Mouse (Mus musculus) liver, embryonic 14.5 days (tissue): ENCODE measurements around the gene Zfr2. TPM values are rescaled to one million over a fixed set of nuclear protein-coding genes. Genes with fewer than 3 reads are reported as not detected.

Source experiments
- ATAC-seq: fragments of 200-750 bp; cut with Nextera tagmentation; 2 replicates; pipeline ENCODE4 v1.8.0; 2017; ENCODE audit warnings: moderate number of reproducible peaks, mild to moderate bottlenecking, moderate library complexity; ENCODE audit not compliant: insufficient read depth
- DNase-seq, 3 experiments: peaks; one replicate each; pipeline ENCODE4 v3.0.0-alpha.2; 2012 to 2013; ENCODE audit warnings: low read depth in 3 of 3, low spot score in 3 of 3
- H3K27ac ChIP-seq: fragments of 300-500 bp; sonication (generic); 2 replicates; pipeline ENCODE4 v1.5.1; 2014; ENCODE audit warnings: moderate library complexity, mild to moderate bottlenecking, control low read depth, inconsistent platforms
- H3K27me3 ChIP-seq: fragments of 300-500 bp; sonication (generic); 2 replicates; pipeline ENCODE4 v1.6.1; 2014; ENCODE audit warnings: mild to moderate bottlenecking, low read length, moderate library complexity; ENCODE audit not compliant: control insufficient read depth, insufficient read depth
- H3K36me3 ChIP-seq: fragments of 300-500 bp; sonication (generic); replicated peaks from 2 replicates; pipeline ENCODE4 v1.6.1; 2014; ENCODE audit warnings: low read depth; ENCODE audit not compliant: control insufficient read depth, insufficient read depth
- H3K4me1 ChIP-seq, 2 experiments: fragments of 200-500 bp in 1 of 2; fragments of 300-500 bp in 1 of 2; sonication (generic) in 1 of 2; replicated peaks; 2 replicates each; pipeline ENCODE4 v1.6.1; 2012 to 2014; ENCODE audit warnings: antibody characterized with exemption in 1 of 2, inconsistent platforms in 1 of 2, low read length in 1 of 2; ENCODE audit not compliant: control insufficient read depth in 2 of 2, insufficient read depth in 2 of 2
- H3K4me2 ChIP-seq: fragments of 300-500 bp; sonication (generic); 2 replicates; pipeline ENCODE4 v1.6.1; 2014; ENCODE audit warnings: low read depth, mild to moderate bottlenecking, control low read depth, moderate library complexity
- H3K4me3 ChIP-seq, 2 experiments: fragments of 200-500 bp in 1 of 2; fragments of 300-500 bp in 1 of 2; sonication (generic) in 1 of 2; 2 replicates each; pipeline ENCODE4 v1.5.1; 2012 to 2014; ENCODE audit warnings: low read depth in 2 of 2, low read length in 2 of 2, mild to moderate bottlenecking in 2 of 2, control low read depth in 1 of 2, inconsistent platforms in 1 of 2, moderate library complexity in 1 of 2; ENCODE audit not compliant: insufficient read depth in 1 of 2
- H3K9ac ChIP-seq: fragments of 300-500 bp; sonication (generic); replicated peaks from 2 replicates; pipeline ENCODE4 v1.6.1; 2014; ENCODE audit warnings: mild to moderate bottlenecking, control low read depth, moderate library complexity
- H3K9me3 ChIP-seq: fragments of 300-500 bp; sonication (generic); 2 replicates; pipeline ENCODE4 v1.6.1; 2016; ENCODE audit warnings: low read length, mixed read lengths; ENCODE audit not compliant: control insufficient read depth
- CTCF ChIP-seq: IDR thresholded peaks from 2 replicates; pipeline ENCODE4 v1.5.1; 2016; ENCODE audit warnings: antibody characterized with exemption, low read depth, control low read depth
- EP300 ChIP-seq: IDR thresholded peaks from 2 replicates; pipeline ENCODE4 v1.6.1; 2016; ENCODE audit warnings: antibody characterized with exemption, low read depth
- WGBS: fragments of 180-500 bp; shearing (Covaris S2); extraction: QIAGEN DNeasy Blood & Tissue Kit; methylation state at CpG from one replicate; pipeline ENCODE4 v1.1.7; 2014; ENCODE audit not compliant: insufficient replicate concordance; 5-methylcytosine and 5-hydroxymethylcytosine counted together
- microRNA-seq: library from miRNA; unstranded; fragments of <30 nt; microRNA quantifications from one replicate; pipeline ENCODE4, GENCODE M21; 2016
- polyA plus RNA-seq, 2 experiments: library from polyadenylated mRNA; depleted of rRNA in 1 of 2; stranded (reverse) in 1 of 2; unstranded in 1 of 2; fragments of >200 nt; fragmentation: Nextera tagmentation in 1 of 2; extraction: Ambion mirVana in 1 of 2; gene quantifications; 2 replicates each; pipeline versions ENCODE4 v1.2.1 to v1.2.3; 2012 to 2014

Zfr2 gene
- polyA plus RNA-seq, 2 experiments: 0.38 to 0.46 TPM

DNA sequence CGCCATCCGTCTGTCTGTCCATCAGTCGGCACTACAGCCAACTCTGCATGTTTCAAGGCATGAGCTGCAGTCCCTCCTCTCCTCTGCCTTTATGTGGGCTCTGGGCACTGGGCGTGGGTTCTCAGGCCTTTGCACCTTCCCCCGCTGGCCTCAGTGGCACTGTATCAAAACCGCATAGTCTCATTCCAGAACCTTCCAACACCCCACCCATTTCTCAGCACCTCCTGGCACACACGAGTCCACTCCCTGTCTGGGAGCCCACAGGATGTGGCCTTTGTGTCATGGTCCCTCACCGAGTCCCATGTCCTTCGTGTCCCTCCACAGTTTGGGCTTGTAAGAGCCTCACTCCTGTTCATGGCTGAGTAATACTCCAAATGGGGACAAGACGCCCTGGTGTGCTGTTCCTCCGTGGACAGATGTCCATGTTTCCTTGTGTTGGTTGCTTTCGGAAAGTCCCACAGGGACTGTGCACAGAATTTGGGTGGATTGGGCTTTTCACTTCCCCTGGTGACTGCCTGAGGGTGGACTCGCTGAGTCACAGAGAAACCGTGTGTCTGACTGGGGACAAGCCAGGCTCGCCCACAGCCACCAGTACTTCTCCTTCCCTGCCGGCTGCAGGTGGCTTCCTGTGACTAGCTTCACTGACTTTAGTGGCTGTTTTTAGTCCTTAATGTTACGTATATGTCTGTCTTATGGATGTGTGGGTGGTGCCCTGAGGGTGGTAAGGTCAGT, 65.6 kb downstream of the Zfr2 start:
- H3K27me3 ChIP-seq: no peaks in the 10 kb centered on the region
- no peak for ATAC-seq
- no peak overlapping the region for H3K9ac ChIP-seq
- H3K4me2 ChIP-seq: no peak overlapping the region
- no peak overlapping the region for H3K4me3 ChIP-seq
- H3K27ac ChIP-seq: no peak overlapping the region; the same call in none of the 2 replicates
- H3K9me3 ChIP-seq: no peaks in the 10 kb centered on the region
- H3K36me3 ChIP-seq: no peaks in the 10 kb centered on the region
- DNase-seq: no peak
- TF ChIP-seq EP300 (no peak), CTCF (no peak)
- peaks cover 25 to 58% of the 10 kb centered on the region in 2 experiments for H3K4me1 ChIP-seq
- 63% methylated on average over 17 of the region's 17 CpGs for WGBS

DNA sequence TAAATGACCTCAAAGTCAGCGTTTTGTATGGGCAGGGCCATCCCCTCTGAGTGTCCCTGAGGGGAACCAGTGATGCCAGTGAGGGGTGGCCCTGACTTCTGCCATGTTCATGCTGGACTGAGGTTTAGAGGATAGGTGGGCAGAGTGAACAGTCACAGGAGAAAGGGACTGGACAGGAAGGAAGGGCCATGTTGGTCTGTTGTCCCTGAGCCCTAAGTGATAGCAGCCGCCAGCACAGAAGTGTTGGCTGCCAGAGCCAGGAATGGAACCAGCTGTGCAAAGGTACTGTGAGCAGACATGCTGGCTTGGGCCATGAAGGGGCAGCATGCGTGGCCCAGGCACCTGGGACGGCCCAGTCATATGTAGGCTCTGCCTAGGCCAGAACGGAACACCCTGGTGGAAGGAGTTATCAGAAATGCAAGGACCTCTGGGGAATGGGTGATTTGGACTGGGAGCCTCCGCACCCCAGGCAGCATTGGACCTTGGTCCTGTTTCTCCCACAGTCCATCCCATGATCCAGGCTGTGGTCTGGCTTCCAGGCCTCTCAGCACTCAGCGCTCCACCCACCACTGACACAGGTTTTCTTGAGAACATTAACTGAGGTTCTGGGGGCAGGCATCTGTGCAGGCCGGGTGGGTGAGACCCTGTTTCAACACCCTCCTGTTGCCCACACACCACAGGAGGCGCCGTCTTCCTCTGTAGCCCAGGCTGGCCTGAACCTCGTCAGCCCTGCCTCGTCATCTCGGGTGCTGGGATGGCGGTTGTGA, 66.8 kb downstream of the Zfr2 start:
- Histone ChIP-seq H3K4me2 (no peak overlapping the region; the same call in 1 of the 2 replicates), H3K27ac (peak overlapping the region; percentile 4), H3K9me3 (no peaks in the 10 kb centered on the region), H3K4me3 (no peak overlapping the region), H3K36me3 (no peaks in the 10 kb centered on the region), H3K27me3 (no peaks in the 10 kb centered on the region), H3K9ac (no peak overlapping the region), H3K4me1 (peaks cover 19 to 54% of the 10 kb centered on the region in 2 experiments)
- 0 out of 2 replicates have a peak, but pooled peaks have one; percentile 2 for ATAC-seq
- no peak for DNase-seq
- TF ChIP-seq CTCF: peak; percentile 11; the same call in 1 of the 2 replicates
- no peak for TF ChIP-seq EP300
- 61% methylated on average over 14 of the region's 14 CpGs for WGBS

DNA sequence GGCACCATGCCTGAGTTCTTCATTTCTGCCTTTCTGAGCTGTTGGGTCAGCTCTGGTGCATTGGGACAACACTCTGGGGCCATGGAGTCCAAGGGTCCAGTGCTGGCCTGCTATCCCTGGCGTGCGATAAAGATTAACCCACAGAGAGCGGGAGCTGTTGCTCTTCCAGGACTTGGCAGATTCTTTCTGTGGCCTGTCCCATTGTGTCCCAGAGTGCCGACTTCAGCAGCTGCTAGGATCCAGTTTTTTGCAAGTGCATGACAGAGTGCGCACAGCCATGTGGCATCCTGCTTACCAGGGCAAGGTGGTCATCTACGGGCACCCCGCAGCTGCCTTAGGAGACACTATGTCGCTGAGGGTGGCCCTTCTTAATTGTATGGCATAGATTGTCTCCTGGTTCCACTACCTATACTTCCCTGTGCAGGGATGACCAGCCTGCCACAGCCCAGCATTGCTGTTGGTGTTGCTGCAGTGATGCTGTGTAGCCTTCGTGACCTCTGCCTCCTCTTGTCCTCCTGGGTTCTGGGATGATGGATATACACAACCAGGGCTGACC, 67.5 kb downstream of the Zfr2 start:
- no peak overlapping the region for H3K4me3 ChIP-seq
- WGBS: 76% methylated on average over 9 of the region's 9 CpGs
- H3K4me1 ChIP-seq: peaks cover 19 to 50% of the 10 kb centered on the region in 2 experiments

DNA sequence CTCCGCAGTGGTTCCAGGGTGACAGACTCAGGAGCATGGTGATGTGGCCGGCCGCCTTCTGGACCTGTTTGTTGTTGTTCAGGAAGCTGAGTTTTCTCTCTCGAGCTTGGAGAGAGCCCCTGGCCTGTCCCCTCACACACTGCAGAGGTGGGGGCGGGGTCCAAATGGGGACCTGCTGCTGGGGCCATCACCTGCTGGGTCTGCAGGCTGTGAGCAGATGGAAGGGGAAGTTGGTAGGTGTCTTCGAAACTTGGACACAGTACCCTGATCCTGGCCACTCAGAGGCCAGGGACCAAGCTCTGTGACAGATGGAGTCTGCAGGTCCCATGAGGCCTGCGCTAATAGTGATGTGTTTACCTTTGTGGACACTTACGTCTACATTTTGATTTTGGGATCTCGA, 68.4 kb downstream of the Zfr2 start:
- H3K9ac ChIP-seq: no peak overlapping the region
- DNase-seq (no peak), ATAC-seq (no peak)
- H3K27me3 ChIP-seq: no peaks in the 10 kb centered on the region
- 74% methylated on average over 9 of the region's 9 CpGs for WGBS
- no peak overlapping the region for H3K4me3 ChIP-seq
- no peak overlapping the region for H3K4me2 ChIP-seq
- TF ChIP-seq EP300 (no peak), CTCF (no peak)
- peaks cover 19 to 49% of the 10 kb centered on the region in 2 experiments for H3K4me1 ChIP-seq
- no peaks in the 10 kb centered on the region for H3K9me3 ChIP-seq
- H3K36me3 ChIP-seq: no peaks in the 10 kb centered on the region
- H3K27ac ChIP-seq: no peak overlapping the region

More for the DNA sequence above, 67.5 kb downstream of the Zfr2 start:
- DNase-seq: no peak
- peak; percentile 22; the same call in 1 of the 2 replicates for ATAC-seq
- H3K9me3 ChIP-seq: no peaks in the 10 kb centered on the region
- H3K9ac ChIP-seq: no peak overlapping the region; the same call in 1 of the 2 replicates
- no peaks in the 10 kb centered on the region for H3K27me3 ChIP-seq
- TF ChIP-seq EP300 (no peak), CTCF (no peak)
- H3K4me2 ChIP-seq: peak overlapping the region; percentile 28; the same call in 1 of the 2 replicates
- H3K36me3 ChIP-seq: no peaks in the 10 kb centered on the region
- peak overlapping the region; percentile 4 for H3K27ac ChIP-seq

Small RNAs within 50 kb of the gene (microRNA-seq; reads per million reads assigned to microRNA genes)
- 8.5 reads per million, percentile 17 among the genes with 10 or more reads in this experiment for gene Mir3057

Other genes with a start within 250 kb of the Zfr2 start
Only the 30 nearest of the 32 such genes appear.
- 0.19 and 0.25 TPM in 2 replicates for gene Gng7, start 218.2 kb upstream of the Zfr2 start, polyA plus RNA-seq (2012; rRNA removed)
- 0.23 and 0.33 TPM in 2 replicates for gene Gng7, start 218.2 kb upstream of the Zfr2 start, polyA plus RNA-seq (2014; fragmentation: Nextera tagmentation; extraction: Ambion mirVana)
- gene Diras1, start 207.5 kb upstream of the Zfr2 start, polyA plus RNA-seq (2012; rRNA removed): 0.05 TPM in 1 of 2 replicates, not detected in the other
- gene Diras1, start 207.5 kb upstream of the Zfr2 start, polyA plus RNA-seq (2014; fragmentation: Nextera tagmentation; extraction: Ambion mirVana): not detected in 2 replicates
- 4.2 and 4.4 TPM in 2 replicates for gene Slc39a3, start 195.7 kb upstream of the Zfr2 start, polyA plus RNA-seq (2012; rRNA removed)
- 2.7 and 3.2 TPM in 2 replicates for gene Slc39a3, start 195.7 kb upstream of the Zfr2 start, polyA plus RNA-seq (2014; fragmentation: Nextera tagmentation; extraction: Ambion mirVana)
- 38.4 and 43.6 TPM in 2 replicates for gene Sgta, start 173.0 kb upstream of the Zfr2 start, polyA plus RNA-seq (2012; rRNA removed)
- 43.8 and 48.0 TPM in 2 replicates for gene Sgta, start 173.0 kb upstream of the Zfr2 start, polyA plus RNA-seq (2014; fragmentation: Nextera tagmentation; extraction: Ambion mirVana)
- 20.5 and 21.7 TPM in 2 replicates for gene Thop1, start 163.1 kb upstream of the Zfr2 start, polyA plus RNA-seq (2012; rRNA removed)
- gene Thop1, start 163.1 kb upstream of the Zfr2 start, polyA plus RNA-seq (2014; fragmentation: Nextera tagmentation; extraction: Ambion mirVana): 15.0 and 17.7 TPM in 2 replicates
- gene Creb3l3, start 134.3 kb upstream of the Zfr2 start, polyA plus RNA-seq (2012; rRNA removed): 10.9 and 11.0 TPM in 2 replicates
- 16.8 and 20.1 TPM in 2 replicates for gene Creb3l3, start 134.3 kb upstream of the Zfr2 start, polyA plus RNA-seq (2014; fragmentation: Nextera tagmentation; extraction: Ambion mirVana)
- gene Map2k2, start 127.2 kb upstream of the Zfr2 start, polyA plus RNA-seq (2012; rRNA removed): 56.0 and 60.3 TPM in 2 replicates
- gene Map2k2, start 127.2 kb upstream of the Zfr2 start, polyA plus RNA-seq (2014; fragmentation: Nextera tagmentation; extraction: Ambion mirVana): 90.0 and 98.9 TPM in 2 replicates
- gene Zbtb7a, start 97.9 kb upstream of the Zfr2 start, polyA plus RNA-seq (2012; rRNA removed): 15.2 and 16.3 TPM in 2 replicates
- 25.1 and 30.8 TPM in 2 replicates for gene Zbtb7a, start 97.9 kb upstream of the Zfr2 start, polyA plus RNA-seq (2014; fragmentation: Nextera tagmentation; extraction: Ambion mirVana)
- 11.2 and 13.2 TPM in 2 replicates for gene Pias4, start 65.2 kb upstream of the Zfr2 start, polyA plus RNA-seq (2012; rRNA removed)
- 14.9 and 19.0 TPM in 2 replicates for gene Pias4, start 65.2 kb upstream of the Zfr2 start, polyA plus RNA-seq (2014; fragmentation: Nextera tagmentation; extraction: Ambion mirVana)
- gene Eef2, start 56.5 kb upstream of the Zfr2 start, polyA plus RNA-seq (2012; rRNA removed): 476 and 570 TPM in 2 replicates
- gene Eef2, start 56.5 kb upstream of the Zfr2 start, polyA plus RNA-seq (2014; fragmentation: Nextera tagmentation; extraction: Ambion mirVana): 233 and 270 TPM in 2 replicates
- 16.6 and 17.6 TPM in 2 replicates for gene Dapk3, start 50.1 kb upstream of the Zfr2 start, polyA plus RNA-seq (2012; rRNA removed)
- 13.0 and 16.5 TPM in 2 replicates for gene Dapk3, start 50.1 kb upstream of the Zfr2 start, polyA plus RNA-seq (2014; fragmentation: Nextera tagmentation; extraction: Ambion mirVana)
- gene 4930442H23Rik, start 49.3 kb upstream of the Zfr2 start, polyA plus RNA-seq (2012; rRNA removed): not detected in 2 replicates
- gene 4930442H23Rik, start 49.3 kb upstream of the Zfr2 start, polyA plus RNA-seq (2014; fragmentation: Nextera tagmentation; extraction: Ambion mirVana): not detected in 2 replicates
- not detected in 2 replicates for gene Nmrk2, start 31.1 kb upstream of the Zfr2 start, polyA plus RNA-seq (2012; rRNA removed)
- not detected in 2 replicates for gene Nmrk2, start 31.1 kb upstream of the Zfr2 start, polyA plus RNA-seq (2014; fragmentation: Nextera tagmentation; extraction: Ambion mirVana)
- gene Atcay, start 2.3 kb upstream of the Zfr2 start, polyA plus RNA-seq (2012; rRNA removed): 0.01 and 0.14 TPM in 2 replicates
- gene Atcay, start 2.3 kb upstream of the Zfr2 start, polyA plus RNA-seq (2014; fragmentation: Nextera tagmentation; extraction: Ambion mirVana): not detected in 2 replicates
- 0.74 and 1.1 TPM in 2 replicates for gene Matk, start 19.8 kb downstream of the Zfr2 start, polyA plus RNA-seq (2012; rRNA removed)
- gene Matk, start 19.8 kb downstream of the Zfr2 start, polyA plus RNA-seq (2014; fragmentation: Nextera tagmentation; extraction: Ambion mirVana): 1.3 and 1.6 TPM in 2 replicates
- gene Mrpl54, start 33.8 kb downstream of the Zfr2 start, polyA plus RNA-seq (2012; rRNA removed): 42.8 and 49.9 TPM in 2 replicates
- 113 and 120 TPM in 2 replicates for gene Mrpl54, start 33.8 kb downstream of the Zfr2 start, polyA plus RNA-seq (2014; fragmentation: Nextera tagmentation; extraction: Ambion mirVana)
- 14.3 and 14.6 TPM in 2 replicates for gene Apba3, start 33.8 kb downstream of the Zfr2 start, polyA plus RNA-seq (2012; rRNA removed)
- 15.7 and 16.1 TPM in 2 replicates for gene Apba3, start 33.8 kb downstream of the Zfr2 start, polyA plus RNA-seq (2014; fragmentation: Nextera tagmentation; extraction: Ambion mirVana)
- gene Tjp3, start 58.4 kb downstream of the Zfr2 start, polyA plus RNA-seq (2012; rRNA removed): 0.38 and 0.40 TPM in 2 replicates
- gene Tjp3, start 58.4 kb downstream of the Zfr2 start, polyA plus RNA-seq (2014; fragmentation: Nextera tagmentation; extraction: Ambion mirVana): 0.20 and 0.37 TPM in 2 replicates
- 12.8 and 13.1 TPM in 2 replicates for gene Pip5k1c, start 59.8 kb downstream of the Zfr2 start, polyA plus RNA-seq (2012; rRNA removed)
- gene Pip5k1c, start 59.8 kb downstream of the Zfr2 start, polyA plus RNA-seq (2014; fragmentation: Nextera tagmentation; extraction: Ambion mirVana): 10.5 and 12.5 TPM in 2 replicates
- 20.8 and 24.3 TPM in 2 replicates for gene Cactin, start 87.9 kb downstream of the Zfr2 start, polyA plus RNA-seq (2012; rRNA removed)
- 12.1 and 16.6 TPM in 2 replicates for gene Cactin, start 87.9 kb downstream of the Zfr2 start, polyA plus RNA-seq (2014; fragmentation: Nextera tagmentation; extraction: Ambion mirVana)
- gene Tbxa2r, start 95.6 kb downstream of the Zfr2 start, polyA plus RNA-seq (2012; rRNA removed): 2.4 and 3.1 TPM in 2 replicates
- gene Tbxa2r, start 95.6 kb downstream of the Zfr2 start, polyA plus RNA-seq (2014; fragmentation: Nextera tagmentation; extraction: Ambion mirVana): 1.9 and 3.3 TPM in 2 replicates
- 0.01 TPM in 2 replicates for gene Gipc3, start 110.1 kb downstream of the Zfr2 start, polyA plus RNA-seq (2012; rRNA removed)
- gene Gipc3, start 110.1 kb downstream of the Zfr2 start, polyA plus RNA-seq (2014; fragmentation: Nextera tagmentation; extraction: Ambion mirVana): not detected in 2 replicates
- 20.6 and 24.9 TPM in 2 replicates for gene Hmg20b, start 117.3 kb downstream of the Zfr2 start, polyA plus RNA-seq (2012; rRNA removed)
- 20.3 and 23.7 TPM in 2 replicates for gene Hmg20b, start 117.3 kb downstream of the Zfr2 start, polyA plus RNA-seq (2014; fragmentation: Nextera tagmentation; extraction: Ambion mirVana)
- gene Mfsd12, start 124.3 kb downstream of the Zfr2 start, polyA plus RNA-seq (2012; rRNA removed): 8.4 and 9.3 TPM in 2 replicates
- 6.1 and 8.3 TPM in 2 replicates for gene Mfsd12, start 124.3 kb downstream of the Zfr2 start, polyA plus RNA-seq (2014; fragmentation: Nextera tagmentation; extraction: Ambion mirVana)
- 0.55 and 0.78 TPM in 2 replicates for gene 4930404N11Rik, start 132.7 kb downstream of the Zfr2 start, polyA plus RNA-seq (2012; rRNA removed)
- 0.44 and 0.60 TPM in 2 replicates for gene 4930404N11Rik, start 132.7 kb downstream of the Zfr2 start, polyA plus RNA-seq (2014; fragmentation: Nextera tagmentation; extraction: Ambion mirVana)
- 73.1 and 86.2 TPM in 2 replicates for gene Fzr1, start 145.4 kb downstream of the Zfr2 start, polyA plus RNA-seq (2012; rRNA removed)
- 80.5 and 85.2 TPM in 2 replicates for gene Fzr1, start 145.4 kb downstream of the Zfr2 start, polyA plus RNA-seq (2014; fragmentation: Nextera tagmentation; extraction: Ambion mirVana)
- 29.8 and 32.2 TPM in 2 replicates for gene Dohh, start 151.3 kb downstream of the Zfr2 start, polyA plus RNA-seq (2012; rRNA removed)
- 35.0 and 39.7 TPM in 2 replicates for gene Dohh, start 151.3 kb downstream of the Zfr2 start, polyA plus RNA-seq (2014; fragmentation: Nextera tagmentation; extraction: Ambion mirVana)
- gene Gm48551, start 151.3 kb downstream of the Zfr2 start, polyA plus RNA-seq (2012; rRNA removed): 1.0 and 1.7 TPM in 2 replicates
- gene Gm48551, start 151.3 kb downstream of the Zfr2 start, polyA plus RNA-seq (2014; fragmentation: Nextera tagmentation; extraction: Ambion mirVana): 0.37 and 0.47 TPM in 2 replicates
- 0.78 and 0.90 TPM in 2 replicates for gene Gm48552, start 155.8 kb downstream of the Zfr2 start, polyA plus RNA-seq (2012; rRNA removed)
- 0.21 and 0.36 TPM in 2 replicates for gene Gm48552, start 155.8 kb downstream of the Zfr2 start, polyA plus RNA-seq (2014; fragmentation: Nextera tagmentation; extraction: Ambion mirVana)
- 1.6 and 1.9 TPM in 2 replicates for gene Smim24, start 159.9 kb downstream of the Zfr2 start, polyA plus RNA-seq (2012; rRNA removed)
- 1.7 and 1.8 TPM in 2 replicates for gene Smim24, start 159.9 kb downstream of the Zfr2 start, polyA plus RNA-seq (2014; fragmentation: Nextera tagmentation; extraction: Ambion mirVana)